Mouse (Mus musculus): ENCODE data around the gene Primpol. TPM values are rescaled to one million over a fixed set of nuclear protein-coding genes. Genes with fewer than 3 reads are reported as not detected.
"Not testable (repeated sequence)": the region's sequence is repeated elsewhere in the genome, so short reads cannot be mapped to it uniquely, and the experiment has no call there.

Gene Primpol
- polyA plus RNA-seq, 1 experiment from 2014 or later: 14.8 TPM

- H3K9me3 ChIP-seq (replicated peaks): no peaks in the 10 kb centered on the region
- 89% methylated on average over 5 of the region's 5 CpGs for WGBS
These were observed 29.1 kb downstream of the Primpol start for GRCm38 (mm10) chr8:46587911-46588310.

GRCm38 (mm10) chr8:46585576-46585975, 31.4 kb downstream of the Primpol start:
- 0 out of 2 replicates have a peak, but pooled peaks cover 11% of the 10 kb centered on the region for H3K36me3 ChIP-seq
- WGBS: 63% methylated on average over 3 of the region's 3 CpGs
- no peak for ATAC-seq (ENCODE audit: insufficient number of reproducible peaks, low FRiP score, low TSS enrichment, low read depth)

More at GRCm38 (mm10) chr8:46587911-46588310, 29.1 kb downstream of the Primpol start:
- H3K4me2 ChIP-seq (replicated peaks): no peak overlapping the region
- no peaks in the 10 kb centered on the region for H3K27me3 ChIP-seq
- H3K4me3 ChIP-seq (replicated peaks): no peak overlapping the region
- H3K27ac ChIP-seq (replicated peaks): no peak overlapping the region
- 0 out of 2 replicates have a peak, but pooled peaks cover 2% of the 10 kb centered on the region for H3K36me3 ChIP-seq
- ATAC-seq (ENCODE audit: insufficient number of reproducible peaks, low FRiP score, low TSS enrichment, low read depth): no peak
- H3K9ac ChIP-seq: no peak overlapping the region
- H3K4me1 ChIP-seq: no peaks in the 10 kb centered on the region

GRCm38 (mm10) chr8:46584328-46584727, 32.7 kb downstream of the Primpol start:
- ATAC-seq (ENCODE audit: insufficient number of reproducible peaks, low FRiP score, low TSS enrichment, low read depth); H3K4me3 ChIP-seq (replicated peaks); H3K9me3 ChIP-seq (replicated peaks); H3K27ac ChIP-seq (replicated peaks); H3K4me1 ChIP-seq; H3K9ac ChIP-seq; H3K4me2 ChIP-seq (replicated peaks); H3K27me3 ChIP-seq: not testable (repeated sequence)
- peaks cover 17% of the 10 kb centered on the region for H3K36me3 ChIP-seq
- WGBS: 51% methylated on average over 4 of the region's 4 CpGs

More at GRCm38 (mm10) chr8:46585576-46585975, 31.4 kb downstream of the Primpol start:
- H3K4me1 ChIP-seq: no peaks in the 10 kb centered on the region
- no peak overlapping the region for H3K4me2 ChIP-seq (replicated peaks)
- H3K4me3 ChIP-seq (replicated peaks): no peak overlapping the region
- no peaks in the 10 kb centered on the region for H3K9me3 ChIP-seq (replicated peaks)
- H3K9ac ChIP-seq: no peak overlapping the region
- no peak overlapping the region for H3K27ac ChIP-seq (replicated peaks)
- H3K27me3 ChIP-seq: no peaks in the 10 kb centered on the region

GRCm38 (mm10) chr8:46578794-46579193, 38.2 kb downstream of the Primpol start:
- no peaks in the 10 kb centered on the region for H3K4me1 ChIP-seq
- H3K9ac ChIP-seq: no peak overlapping the region
- no peak overlapping the region for H3K27ac ChIP-seq (replicated peaks)
- no peak for ATAC-seq (ENCODE audit: insufficient number of reproducible peaks, low FRiP score, low TSS enrichment, low read depth)
- H3K27me3 ChIP-seq: no peaks in the 10 kb centered on the region
- WGBS: 92% methylated on average over 9 of the region's 9 CpGs
- H3K9me3 ChIP-seq (replicated peaks): no peaks in the 10 kb centered on the region
- H3K4me2 ChIP-seq (replicated peaks): no peak overlapping the region
- no peak overlapping the region for H3K4me3 ChIP-seq (replicated peaks)
- peaks cover 41% of the 10 kb centered on the region for H3K36me3 ChIP-seq

GRCm38 (mm10) chr8:46573964-46574363, 43.0 kb downstream of the Primpol start:
- Histone ChIP-seq H3K4me2 (replicated peaks) (no peak overlapping the region), H3K9me3 (replicated peaks) (no peaks in the 10 kb centered on the region), H3K27ac (replicated peaks) (no peak overlapping the region), H3K4me3 (replicated peaks) (no peak overlapping the region), H3K9ac (no peak overlapping the region), H3K4me1 (no peaks in the 10 kb centered on the region), H3K27me3 (no peaks in the 10 kb centered on the region), H3K36me3 (peaks cover 24% of the 10 kb centered on the region)
- ATAC-seq (ENCODE audit: insufficient number of reproducible peaks, low FRiP score, low TSS enrichment, low read depth): no peak
- WGBS: 82% methylated on average over 2 of the region's 2 CpGs

- peaks cover 21% of the 10 kb centered on the region; the same call in 1 of the 2 replicates for H3K36me3 ChIP-seq
- no peaks in the 10 kb centered on the region for H3K4me1 ChIP-seq
- no peak overlapping the region for H3K4me2 ChIP-seq (replicated peaks)
- H3K9me3 ChIP-seq (replicated peaks): no peaks in the 10 kb centered on the region
- 86% methylated on average over 2 of the region's 2 CpGs for WGBS
- H3K9ac ChIP-seq: no peak overlapping the region
- no peak overlapping the region for H3K4me3 ChIP-seq (replicated peaks)
- no peaks in the 10 kb centered on the region for H3K27me3 ChIP-seq
- ATAC-seq (ENCODE audit: insufficient number of reproducible peaks, low FRiP score, low TSS enrichment, low read depth): no peak
- no peak overlapping the region for H3K27ac ChIP-seq (replicated peaks)
These were observed 43.6 kb downstream of the Primpol start for GRCm38 (mm10) chr8:46573446-46573845.

- H3K27me3 ChIP-seq: no peaks in the 10 kb centered on the region
- H3K36me3 ChIP-seq: 0 out of 2 replicates have a peak, but pooled peaks cover 4% of the 10 kb centered on the region
- H3K4me1 ChIP-seq: no peaks in the 10 kb centered on the region
- H3K9ac ChIP-seq: no peak overlapping the region
- H3K4me2 ChIP-seq (replicated peaks): no peak overlapping the region
- 77% methylated on average over 9 of the region's 14 CpGs for WGBS
- no peak overlapping the region for H3K4me3 ChIP-seq (replicated peaks)
- no peaks in the 10 kb centered on the region for H3K9me3 ChIP-seq (replicated peaks)
- ATAC-seq (ENCODE audit: insufficient number of reproducible peaks, low FRiP score, low TSS enrichment, low read depth): no peak
- no peak overlapping the region for H3K27ac ChIP-seq (replicated peaks)
These were observed 46.3 kb downstream of the Primpol start for GRCm38 (mm10) chr8:46570673-46571072.

GRCm38 (mm10) chr8:46569659-46570441, 47.2 kb downstream of the Primpol start:
- H3K4me2 ChIP-seq (replicated peaks): no peak overlapping the region
- H3K9ac ChIP-seq: no peak overlapping the region
- H3K27ac ChIP-seq (replicated peaks): no peak overlapping the region
- H3K27me3 ChIP-seq: no peaks in the 10 kb centered on the region
- H3K36me3 ChIP-seq: 0 out of 2 replicates have a peak, but pooled peaks cover 4% of the 10 kb centered on the region
- H3K4me3 ChIP-seq (replicated peaks): no peak overlapping the region
- ATAC-seq (ENCODE audit: insufficient number of reproducible peaks, low FRiP score, low TSS enrichment, low read depth): no peak
- H3K9me3 ChIP-seq (replicated peaks): no peaks in the 10 kb centered on the region
- 88% methylated on average over 19 of the region's 19 CpGs for WGBS
- no peaks in the 10 kb centered on the region for H3K4me1 ChIP-seq

- Histone ChIP-seq H3K27me3 (no peaks in the 10 kb centered on the region), H3K4me3 (replicated peaks) (no peak overlapping the region), H3K9me3 (replicated peaks) (no peaks in the 10 kb centered on the region), H3K4me1 (no peaks in the 10 kb centered on the region), H3K27ac (replicated peaks) (no peak overlapping the region), H3K4me2 (replicated peaks) (no peak overlapping the region), H3K9ac (no peak overlapping the region), H3K36me3 (no peaks in the 10 kb centered on the region)
- no peak for ATAC-seq (ENCODE audit: insufficient number of reproducible peaks, low FRiP score, low TSS enrichment, low read depth)
- WGBS: 79% methylated on average over 2 of the region's 2 CpGs
These were observed 48.1 kb downstream of the Primpol start for GRCm38 (mm10) chr8:46568942-46569341.

- ATAC-seq (ENCODE audit: insufficient number of reproducible peaks, low FRiP score, low TSS enrichment, low read depth): no peak
- Histone ChIP-seq H3K4me1 (no peaks in the 10 kb centered on the region), H3K4me2 (replicated peaks) (no peak overlapping the region), H3K9me3 (replicated peaks) (no peaks in the 10 kb centered on the region), H3K27me3 (no peaks in the 10 kb centered on the region), H3K36me3 (no peaks in the 10 kb centered on the region), H3K9ac (no peak overlapping the region), H3K27ac (replicated peaks) (no peak overlapping the region), H3K4me3 (replicated peaks) (no peak overlapping the region)
- 80% methylated on average over 8 of the region's 8 CpGs for WGBS
These were observed 49.1 kb downstream of the Primpol start for GRCm38 (mm10) chr8:46567946-46568345.

- Histone ChIP-seq H3K4me1 (no peaks in the 10 kb centered on the region), H3K4me3 (replicated peaks) (no peak overlapping the region), H3K27ac (replicated peaks) (no peak overlapping the region), H3K9me3 (replicated peaks) (no peaks in the 10 kb centered on the region), H3K27me3 (no peaks in the 10 kb centered on the region), H3K36me3 (no peaks in the 10 kb centered on the region), H3K9ac (no peak overlapping the region), H3K4me2 (replicated peaks) (no peak overlapping the region)
- WGBS: 67% methylated on average over 7 of the region's 7 CpGs
- no peak for ATAC-seq (ENCODE audit: insufficient number of reproducible peaks, low FRiP score, low TSS enrichment, low read depth)
These were observed 50.0 kb downstream of the Primpol start for GRCm38 (mm10) chr8:46566914-46567529.
